Mouse (Mus musculus) liver, embryonic 13.5 days (tissue): Measurements from ENCODE around the gene Cwh43. TPM values are rescaled to one million over a fixed set of nuclear protein-coding genes. Genes with fewer than 3 reads are reported as not detected.

ENCODE experiments used
- polyA plus RNA-seq: library from polyadenylated mRNA; unstranded; fragments of >200 nt; fragmentation: Nextera tagmentation; extraction: Ambion mirVana; gene quantifications from 2 replicates; pipeline ENCODE4 v1.2.1, GENCODE M21; 2015

Cwh43 gene
- polyA plus RNA-seq, 1 experiment from 2014 or later = not detected

Other genes starting within 250 kb of the Cwh43 start
- gene Fryl, start 149.5 kb upstream of the Cwh43 start, polyA plus RNA-seq = 44.2 and 44.5 TPM in 2 replicates
- gene Ociad1, start 113.3 kb upstream of the Cwh43 start, polyA plus RNA-seq = 144 and 158 TPM in 2 replicates
- gene Ociad2, start 65.0 kb upstream of the Cwh43 start, polyA plus RNA-seq = 5.3 and 6.0 TPM in 2 replicates
- gene Dcun1d4, start 74.9 kb downstream of the Cwh43 start, polyA plus RNA-seq = 2.9 and 5.4 TPM in 2 replicates
- 0.21 and 0.25 TPM in 2 replicates for gene Lrrc66, start 226.5 kb downstream of the Cwh43 start, polyA plus RNA-seq
- 2.8 and 3.0 TPM in 2 replicates for gene Sgcb, start 241.7 kb downstream of the Cwh43 start, polyA plus RNA-seq
- gene Spata18, start 245.3 kb downstream of the Cwh43 start, polyA plus RNA-seq = not detected in 2 replicates